Mouse (Mus musculus): ENCODE results near the gene Fam71d.

- TF ChIP-seq POLR2A (IDR thresholded peaks at IDR 0.05; ENCODE audit: borderline replicate concordance, extremely low read depth, insufficient read depth, insufficient read length, poor library complexity, severe bottlenecking) = no peak
- TF ChIP-seq CTCF (IDR thresholded peaks at IDR 0.05; ENCODE audit: borderline replicate concordance, extremely low read depth, insufficient read depth, insufficient read length) = no peak
Observed at GRCm38 (mm10) chr12:78688876-78689275, 2.5 kb upstream of the Fam71d start.

Measured in brain, embryonic 14.5 days (tissue).